Mouse (Mus musculus) bone marrow, adult 2 months (tissue): ENCODE results near the gene Sprr2h. TPM values are rescaled to one million over a fixed set of nuclear protein-coding genes. Genes with fewer than 3 reads are reported as not detected.

Source experiments
- H3K27ac ChIP-seq: fragments of 200-500 bp; 2 replicates; pipeline ENCODE4 v1.5.1; 2012; ENCODE audit warnings: low read depth, mild to moderate bottlenecking, control low read depth, inconsistent platforms, low read length; ENCODE audit not compliant: control insufficient read depth, poor library complexity, insufficient read depth
- H3K4me1 ChIP-seq: fragments of 200-500 bp; 2 replicates; pipeline ENCODE4 v1.6.1; 2011; ENCODE audit warnings: low read length; ENCODE audit not compliant: control insufficient read depth, insufficient read depth
- H3K4me3 ChIP-seq: fragments of 200-500 bp; replicated peaks from 2 replicates; pipeline ENCODE3; 2011; ENCODE audit warnings: mild to moderate bottlenecking, low read depth, low read length, control low read depth; ENCODE audit not compliant: control insufficient read depth
- CTCF ChIP-seq: fragments of 200-500 bp; IDR thresholded peaks from 2 replicates; pipeline ENCODE4 v1.5.1; 2011; ENCODE audit warnings: low read length, control low read depth; ENCODE audit not compliant: control insufficient read depth, insufficient read depth
- POLR2A ChIP-seq: fragments of 200-500 bp; IDR thresholded peaks from 2 replicates; pipeline ENCODE4 v1.6.1; 2011; ENCODE audit warnings: low read depth, mild to moderate bottlenecking, control low read depth, low read length, borderline replicate concordance; ENCODE audit not compliant: control insufficient read depth
- WGBS: fragments of 180-500 bp; shearing (Covaris S2); methylation state at CpG from one replicate; pipeline ENCODE4 v1.1.7; 2018; 5-methylcytosine and 5-hydroxymethylcytosine counted together
- polyA plus RNA-seq: library from polyadenylated mRNA; stranded (reverse); fragments of >200 nt; gene quantifications from 2 replicates; pipeline ENCODE4 v1.2.4, GENCODE M21; 2011; ENCODE audit warnings: low replicate concordance; ENCODE audit not compliant: missing spikeins, insufficient read depth, insufficient read length

Sprr2h gene
- polyA plus RNA-seq, 1 experiment: not detected

GRCm38 (mm10) chr3:92417782-92418181, 32.3 kb downstream of the Sprr2h start, which contains the start of gene Sprr2j-ps:
Gene Sprr2j-ps, plus strand, starts transcription at chr3:92418082.
- 84% methylated on average over 2 of the region's 2 CpGs for WGBS

DNA sequence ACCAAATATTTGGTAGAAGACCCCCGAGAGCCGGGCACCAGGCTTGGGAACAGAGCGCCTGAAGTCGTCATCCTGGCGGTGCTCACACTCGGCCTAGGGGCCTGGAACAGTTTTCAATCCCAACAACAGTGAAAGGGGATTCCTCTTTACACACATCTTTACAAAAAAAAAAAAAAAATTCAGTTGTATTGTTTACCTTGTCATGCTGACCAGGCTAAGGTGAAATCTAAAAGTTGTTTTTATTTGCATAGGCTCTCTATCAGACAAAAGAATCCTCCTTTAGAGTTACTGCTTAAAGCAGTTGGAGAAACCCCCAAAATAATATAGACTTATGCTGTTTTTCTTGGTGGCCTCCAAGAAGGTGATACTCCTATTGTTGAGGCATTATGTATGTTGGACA, 43.8 kb downstream of the Sprr2h start, which contains the start of gene Gm9774:
Gm9774 (minus strand) TSS at position 101 of the 400 bp plus-strand sequence.
- H3K27ac ChIP-seq: no peak within 1 kb of the TSS
- H3K4me3 ChIP-seq: no peak within 1 kb of the TSS
- H3K4me1 ChIP-seq: no peaks in the 10 kb centered on the region
- TF ChIP-seq CTCF: no peak
- no peak for TF ChIP-seq POLR2A
- WGBS: 86% methylated on average over 6 of the region's 6 CpGs

More at GRCm38 (mm10) chr3:92417782-92418181, 32.3 kb downstream of the Sprr2h start, which contains the start of gene Sprr2j-ps:
- no peak within 1 kb of the TSS for H3K4me3 ChIP-seq
- H3K4me1 ChIP-seq: no peaks in the 10 kb centered on the region
- TF ChIP-seq CTCF: no peak
- no peak for TF ChIP-seq POLR2A
- no peak within 1 kb of the TSS for H3K27ac ChIP-seq

GRCm38 (mm10) chr3:92432282-92432681, 46.8 kb downstream of the Sprr2h start, which contains the start of gene Sprr2k:
Gene Sprr2k, plus strand, starts transcription at chr3:92432582.
- Histone ChIP-seq H3K4me3 (no peak within 1 kb of the TSS), H3K4me1 (no peaks in the 10 kb centered on the region), H3K27ac (no peak within 1 kb of the TSS)
- 75% methylated on average over 2 of the region's 2 CpGs for WGBS
- no peak for TF ChIP-seq CTCF
- no peak for TF ChIP-seq POLR2A

Other genes starting within 250 kb of the Sprr2h start
- not detected in 2 replicates for gene Lelp1, start 242.9 kb upstream of the Sprr2h start, polyA plus RNA-seq
- gene Sprr2a1, start 169.9 kb upstream of the Sprr2h start, polyA plus RNA-seq: not detected in 2 replicates
- gene Sprr2a2, start 169.8 kb upstream of the Sprr2h start, polyA plus RNA-seq: not detected in 2 replicates
- gene Sprr2a3, start 100.3 kb upstream of the Sprr2h start, polyA plus RNA-seq: not detected in 2 replicates
- not detected in 2 replicates for gene Sprr2b, start 69.1 kb upstream of the Sprr2h start, polyA plus RNA-seq
- gene Sprr2d, start 46.5 kb upstream of the Sprr2h start, polyA plus RNA-seq: not detected in 2 replicates
- not detected in 2 replicates for gene Sprr2e, start 33.5 kb upstream of the Sprr2h start, polyA plus RNA-seq
- not detected in 2 replicates for gene Sprr2f, start 20.5 kb upstream of the Sprr2h start, polyA plus RNA-seq
- not detected in 2 replicates for gene Sprr2i, start 22.3 kb downstream of the Sprr2h start, polyA plus RNA-seq
- not detected in 2 replicates for gene Sprr2j-ps, start 32.4 kb downstream of the Sprr2h start, polyA plus RNA-seq
- gene Gm9774, start 43.7 kb downstream of the Sprr2h start, polyA plus RNA-seq: 36.1 and 44.7 TPM in 2 replicates
- not detected in 2 replicates for gene Sprr2k, start 46.9 kb downstream of the Sprr2h start, polyA plus RNA-seq
- gene Sprr1b, start 53.1 kb downstream of the Sprr2h start, polyA plus RNA-seq: not detected in 2 replicates
- not detected in 2 replicates for gene Sprr3, start 73.0 kb downstream of the Sprr2h start, polyA plus RNA-seq
- not detected in 2 replicates for gene Sprr1a, start 100.2 kb downstream of the Sprr2h start, polyA plus RNA-seq
- gene Sprr4, start 114.8 kb downstream of the Sprr2h start, polyA plus RNA-seq: not detected in 2 replicates
- not detected in 2 replicates for gene 2310046K23Rik, start 148.8 kb downstream of the Sprr2h start, polyA plus RNA-seq
- not detected in 2 replicates for gene Ivl, start 188.1 kb downstream of the Sprr2h start, polyA plus RNA-seq
- gene Smcp, start 203.3 kb downstream of the Sprr2h start, polyA plus RNA-seq: not detected in 2 replicates
- gene 2210017I01Rik, start 221.8 kb downstream of the Sprr2h start, polyA plus RNA-seq: not detected in 2 replicates
- gene Lce6a, start 236.0 kb downstream of the Sprr2h start, polyA plus RNA-seq: not detected in 2 replicates